Mouse (Mus musculus) heart, postnatal 0 days (tissue): ENCODE results near the gene Slc46a2.

ENCODE experiments used
- CTCF ChIP-seq: IDR thresholded peaks from 2 replicates; pipeline ENCODE4 v1.5.1; 2016; ENCODE audit warnings: antibody characterized with exemption, control low read depth, low read depth
- EP300 ChIP-seq: IDR thresholded peaks from 2 replicates; pipeline ENCODE4 v1.6.1; 2016; ENCODE audit warnings: antibody characterized with exemption, low read depth

DNA sequence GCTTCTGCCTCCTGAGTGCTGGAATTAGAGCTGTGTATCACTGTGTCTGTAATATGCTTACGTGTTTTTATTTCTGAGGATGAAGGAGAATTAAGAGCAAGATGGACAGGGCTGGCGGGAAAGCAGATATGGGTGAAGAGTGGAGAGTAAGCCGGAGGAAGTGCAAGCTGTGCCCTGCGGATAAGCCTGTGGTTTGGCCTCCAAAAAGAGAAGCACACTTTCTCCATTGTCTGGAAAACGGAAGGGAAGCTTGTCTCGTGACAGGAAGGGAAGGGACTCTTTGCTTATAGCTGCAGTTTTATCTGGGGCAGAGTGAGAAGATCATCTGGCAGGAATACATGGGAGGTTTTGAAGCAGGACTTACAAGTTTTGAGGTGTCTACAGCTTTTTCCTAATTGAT, 51.0 kb downstream of the Slc46a2 start:
- no peak for TF ChIP-seq CTCF
- no peak for TF ChIP-seq EP300
